Mouse (Mus musculus) granulocyte monocyte progenitor cell, adult 5-6 weeks (primary cell): ENCODE measurements around the gene Vmn1r221. TPM values are rescaled to one million over a fixed set of nuclear protein-coding genes. Genes with fewer than 3 reads are reported as not detected.
"Not testable (repeated sequence)": the region's sequence is repeated elsewhere in the genome, so short reads cannot be mapped to it uniquely, and the experiment has no call there.

ENCODE experiments used
- ATAC-seq: replicated peaks from 2 replicates; pipeline ENCODE4 v1.8.0; 2016; ENCODE audit warnings: mild to moderate bottlenecking, moderate TSS enrichment, inconsistent platforms; ENCODE audit not compliant: poor library complexity, severe bottlenecking
- total RNA-seq, 2 experiments: library from RNA; stranded (forward) in 1 of 2; stranded (reverse) in 1 of 2; fragments of 200-712, 200-1000 nt in 1 of 2; fragments of >200 nt in 1 of 2; fragmentation: Nextera tagmentation in 1 of 2; gene quantifications; 2 replicates each; pipeline ENCODE4 v1.2.3; 2014 to 2017

The Vmn1r221 gene
- not detected in 2 replicates for total RNA-seq (2014; fragmentation: Nextera tagmentation)
- total RNA-seq (2017): not detected in 2 replicates

DNA sequence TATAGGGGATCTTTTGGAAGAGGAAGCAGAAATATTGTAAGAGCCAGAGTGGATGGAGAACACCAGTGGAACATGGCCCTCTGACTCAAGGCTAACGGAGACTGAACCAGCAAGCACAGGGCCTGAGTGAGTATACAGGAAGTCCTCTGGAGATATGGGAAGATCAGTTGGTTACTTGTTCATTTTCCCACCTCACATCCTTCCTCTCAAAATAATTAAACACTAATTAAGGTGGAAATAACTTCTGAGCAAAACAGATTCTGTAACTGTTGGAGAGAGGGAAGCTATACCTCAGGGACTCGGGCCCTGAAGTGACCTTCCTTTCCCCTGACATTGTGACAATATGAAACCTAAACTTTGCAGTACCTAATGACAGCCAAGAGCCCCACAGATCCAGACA is at the start of gene Vmn1r221:
Gene Vmn1r221, plus strand, starts transcription at position 301 of the 400 bp plus-strand sequence.
- ATAC-seq: not testable (repeated sequence)

DNA sequence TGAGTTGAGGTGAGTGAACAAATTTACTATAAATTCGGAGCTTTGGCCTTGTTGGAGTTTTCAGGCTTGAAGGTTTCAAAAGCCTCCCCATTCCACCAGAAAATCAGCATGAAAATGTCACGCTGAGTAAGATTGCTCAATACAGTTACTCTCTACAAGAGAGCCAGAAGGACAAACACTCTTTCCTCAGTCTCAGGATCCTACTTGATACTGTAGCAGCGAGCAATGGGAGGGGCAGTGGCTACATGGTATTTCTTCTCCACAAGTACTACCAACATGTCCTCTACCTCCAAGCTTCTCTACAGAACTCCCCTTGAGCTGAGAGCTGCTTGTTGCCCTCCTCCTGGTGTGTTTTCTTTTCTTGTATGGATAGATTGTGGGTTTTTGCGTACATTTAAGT is 47.5 kb upstream of the Vmn1r221 start:
- not testable (repeated sequence) for ATAC-seq

DNA sequence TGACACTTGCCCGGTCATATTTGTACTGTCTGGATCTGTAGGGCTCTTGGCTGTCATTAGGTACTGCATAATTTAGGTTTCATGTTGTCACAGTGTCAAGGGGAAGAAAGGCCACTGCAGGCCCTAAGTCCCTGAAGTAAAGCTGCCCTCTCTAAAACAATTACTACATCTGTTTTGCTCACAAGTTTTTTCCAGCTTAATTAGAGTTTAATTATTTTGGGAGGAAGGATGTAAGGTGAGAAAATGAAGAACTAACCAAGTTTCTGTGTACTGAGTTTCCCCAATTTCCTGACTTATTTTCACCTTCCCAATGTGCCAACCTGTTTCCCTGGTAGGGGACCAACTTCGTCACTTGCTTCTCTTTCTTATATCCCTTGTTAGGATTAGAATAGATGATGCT is 26.1 kb upstream of the Vmn1r221 start, which contains the start of gene Vmn1r220:
Gene Vmn1r220, minus strand, starts transcription at position 101 of the 400 bp plus-strand sequence.
- no peak for ATAC-seq

DNA sequence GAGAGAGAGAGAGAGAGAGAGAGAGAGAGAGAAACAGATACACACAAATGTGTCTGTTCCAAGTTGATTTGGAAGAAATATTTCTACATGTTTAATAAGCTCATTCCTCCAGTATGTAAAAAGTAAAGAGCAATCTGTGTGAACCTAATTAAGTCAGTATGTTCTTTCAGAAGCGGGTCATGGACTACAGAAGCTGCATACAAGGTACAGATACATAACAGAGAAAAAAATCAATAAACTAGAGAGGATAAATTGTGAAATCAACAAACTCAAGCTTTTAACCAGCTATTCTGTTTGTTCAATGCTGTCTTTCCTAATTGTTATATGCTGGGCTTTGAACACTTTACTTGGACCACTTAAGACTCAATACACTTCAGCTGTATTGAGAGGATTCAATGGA is 10.0 kb upstream of the Vmn1r221 start:
- ATAC-seq: not testable (repeated sequence)

DNA sequence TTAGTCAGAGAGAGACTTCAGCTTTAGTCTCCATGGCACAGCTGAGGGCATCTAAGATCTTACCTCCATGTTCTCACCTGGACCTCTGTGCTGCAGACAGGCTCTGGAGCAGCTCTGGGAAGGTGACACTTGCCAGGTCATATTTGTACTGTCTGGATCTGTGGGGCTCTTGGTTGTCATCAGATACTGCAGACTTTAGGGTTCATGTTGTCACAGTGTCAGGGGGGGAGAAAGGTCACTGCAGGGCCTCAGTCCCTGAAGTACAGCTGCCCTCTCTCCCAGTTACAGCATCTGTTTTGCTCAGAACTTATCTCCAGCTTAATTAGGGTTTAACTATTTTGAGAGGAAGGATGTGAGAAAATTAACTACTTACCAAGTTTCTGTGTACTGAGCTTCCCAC is 21.9 kb downstream of the Vmn1r221 start, which contains the start of gene Vmn1r222:
Gene Vmn1r222, minus strand, starts transcription at position 101 of the 400 bp plus-strand sequence.
- ATAC-seq: not testable (repeated sequence)

DNA sequence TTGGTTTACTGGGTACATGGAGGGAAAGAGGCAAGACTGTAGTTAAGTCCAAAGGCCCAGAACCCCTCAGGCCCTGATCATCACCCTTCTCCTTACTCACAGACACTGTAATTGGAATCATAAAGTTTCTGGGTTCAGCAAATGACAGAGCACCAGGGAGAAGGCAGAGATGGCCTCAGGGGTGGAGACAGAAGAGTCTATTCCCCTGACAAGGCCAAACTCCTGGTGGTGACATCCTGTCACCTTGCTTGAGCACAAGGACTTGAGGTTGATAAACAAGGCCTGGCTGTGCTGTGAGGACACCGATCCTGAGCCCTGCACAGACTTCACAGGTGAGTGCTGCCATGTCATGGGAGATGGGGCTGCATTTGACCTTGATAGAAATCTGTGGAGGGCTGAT is 32.9 kb downstream of the Vmn1r221 start, which contains the start of gene Vmn1r223:
Gene Vmn1r223, plus strand, starts transcription at position 301 of the 400 bp plus-strand sequence.
- not testable (repeated sequence) for ATAC-seq

DNA sequence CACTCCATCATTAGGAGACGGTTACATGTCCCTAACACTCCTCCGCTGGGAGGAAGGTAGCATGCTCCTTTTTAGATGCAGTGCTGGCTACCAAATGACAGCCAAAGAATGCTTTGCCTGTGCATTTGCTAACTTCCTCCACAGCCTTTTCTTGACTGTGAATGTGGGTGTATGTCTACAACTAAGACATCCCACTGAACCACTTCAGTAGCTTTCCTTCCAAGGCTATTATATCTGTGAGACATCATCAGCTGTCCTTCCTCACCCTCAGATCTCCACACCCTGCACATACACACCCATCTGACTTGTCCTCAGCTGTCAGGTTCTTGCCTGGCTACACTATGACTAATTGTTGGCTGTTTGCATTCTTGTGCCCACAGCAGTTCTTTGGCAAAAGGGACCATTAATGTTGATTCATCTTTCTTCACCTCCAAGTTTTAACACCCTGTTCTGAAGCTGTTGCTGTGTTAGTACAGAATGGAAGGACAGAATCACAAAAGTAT is 44.7 kb downstream of the Vmn1r221 start:
- no peak for ATAC-seq

DNA sequence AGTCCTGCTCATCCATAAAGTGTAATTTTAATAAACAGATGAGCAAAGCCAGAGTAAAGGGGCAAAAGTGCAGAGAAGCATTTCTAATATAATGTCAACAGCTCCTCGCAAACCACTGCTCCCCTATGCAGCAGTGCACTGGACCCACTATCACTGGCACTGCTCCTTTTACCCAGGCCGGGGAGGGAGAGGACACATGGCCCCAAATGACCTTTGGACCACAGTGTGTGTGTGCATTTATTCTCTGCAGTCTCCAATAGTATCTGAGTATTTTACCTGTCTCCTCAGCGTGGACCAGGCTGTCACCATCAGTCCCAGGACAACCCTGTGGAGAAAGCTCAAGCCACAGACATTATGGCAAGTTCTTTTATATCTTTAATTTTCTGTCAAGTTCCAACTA is 54.7 kb downstream of the Vmn1r221 start:
- not testable (repeated sequence) for ATAC-seq

DNA sequence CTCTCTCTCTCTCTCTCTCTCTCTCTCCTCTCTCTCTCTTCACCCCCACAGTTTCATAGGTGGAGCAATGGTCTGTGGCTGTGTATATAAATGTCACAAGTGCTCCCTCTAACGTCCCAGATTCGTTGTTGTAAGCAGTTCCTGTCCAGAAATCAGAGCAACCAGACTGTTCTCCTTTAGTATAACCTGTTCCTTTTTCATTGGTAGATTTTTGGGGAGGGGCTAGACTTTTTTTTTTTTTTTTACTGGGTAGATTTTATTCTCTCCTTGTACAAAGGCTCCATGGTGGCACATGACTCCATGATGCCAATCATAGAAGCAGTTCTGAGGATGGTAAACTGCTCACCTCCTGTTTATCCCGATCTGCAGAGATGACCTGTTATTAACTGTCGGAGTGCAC is 55.2 kb downstream of the Vmn1r221 start:
- not testable (repeated sequence) for ATAC-seq

DNA sequence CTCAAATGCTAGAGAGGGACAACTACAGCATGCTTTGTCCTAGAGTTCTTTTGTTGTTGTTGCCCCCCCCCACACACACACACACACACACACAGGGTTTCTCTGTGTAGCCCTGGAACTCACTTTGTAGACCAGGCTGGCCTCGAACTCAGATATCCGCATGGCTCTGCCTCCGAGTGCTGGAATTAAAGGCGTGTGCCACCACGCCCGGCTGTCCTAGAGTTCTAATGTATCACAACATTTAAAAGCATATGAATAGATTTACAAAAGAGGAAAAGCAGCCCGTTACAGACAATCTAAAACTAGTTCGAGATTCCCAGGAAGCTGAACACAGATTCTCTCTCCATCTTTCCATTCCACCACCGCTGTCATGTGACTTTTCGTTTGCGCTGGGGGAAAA is 55.8 kb downstream of the Vmn1r221 start:
- ATAC-seq: no peak

DNA sequence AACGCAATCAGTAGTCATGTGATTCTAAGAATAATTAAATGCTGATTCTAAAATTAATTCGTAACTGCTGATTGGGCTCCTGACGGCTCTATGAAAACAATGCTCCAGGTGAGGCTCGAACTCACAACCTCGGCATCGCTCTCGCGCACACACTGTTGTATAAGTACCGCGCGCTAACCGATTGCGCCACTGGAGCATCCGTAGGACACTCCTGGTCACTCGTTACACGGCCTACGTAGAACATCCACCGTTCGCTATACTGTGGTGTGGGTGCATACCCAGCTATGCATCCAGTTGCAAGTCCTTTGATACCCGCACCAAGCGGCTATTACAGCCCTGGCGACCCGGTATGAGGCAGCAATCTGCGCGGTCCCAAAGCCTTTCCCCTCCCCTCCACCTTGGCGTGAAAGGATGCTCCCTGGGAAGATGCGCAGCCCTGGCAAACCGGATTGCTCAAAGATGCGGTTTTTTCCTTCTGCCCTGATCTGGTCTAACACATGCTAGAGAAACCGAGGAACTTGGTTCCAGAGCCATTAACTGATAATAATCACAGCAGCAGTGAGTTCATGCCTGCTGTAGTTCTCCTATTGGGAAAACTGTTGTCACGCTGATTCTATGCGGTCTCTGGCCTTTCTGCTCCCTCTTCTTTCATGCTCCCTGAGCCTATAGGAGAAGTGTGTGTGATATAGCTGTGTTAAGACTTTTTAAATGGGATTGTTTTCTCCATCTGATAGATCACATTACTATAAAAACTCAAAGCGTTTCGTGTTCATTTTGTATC is 56.6 kb downstream of the Vmn1r221 start:
- no peak for ATAC-seq

Other genes with a start within 250 kb of the Vmn1r221 start
- gene Vmn1r213, start 206.5 kb upstream of the Vmn1r221 start, total RNA-seq (2014; fragmentation: Nextera tagmentation): not detected in 2 replicates
- not detected in 2 replicates for gene Vmn1r213, start 206.5 kb upstream of the Vmn1r221 start, total RNA-seq (2017)
- not detected in 2 replicates for gene Vmn1r214, start 183.7 kb upstream of the Vmn1r221 start, total RNA-seq (2014; fragmentation: Nextera tagmentation)
- not detected in 2 replicates for gene Vmn1r214, start 183.7 kb upstream of the Vmn1r221 start, total RNA-seq (2017)
- gene Vmn1r215, start 146.1 kb upstream of the Vmn1r221 start, total RNA-seq (2014; fragmentation: Nextera tagmentation): not detected in 2 replicates
- gene Vmn1r215, start 146.1 kb upstream of the Vmn1r221 start, total RNA-seq (2017): not detected in 2 replicates
- not detected in 2 replicates for gene Vmn1r217, start 95.9 kb upstream of the Vmn1r221 start, total RNA-seq (2014; fragmentation: Nextera tagmentation)
- gene Vmn1r217, start 95.9 kb upstream of the Vmn1r221 start, total RNA-seq (2017): not detected in 2 replicates
- gene Vmn1r218, start 81.0 kb upstream of the Vmn1r221 start, total RNA-seq (2014; fragmentation: Nextera tagmentation): not detected in 2 replicates
- gene Vmn1r218, start 81.0 kb upstream of the Vmn1r221 start, total RNA-seq (2017): not detected in 2 replicates
- gene Vmn1r219, start 54.8 kb upstream of the Vmn1r221 start, total RNA-seq (2014; fragmentation: Nextera tagmentation): not detected in 2 replicates
- gene Vmn1r219, start 54.8 kb upstream of the Vmn1r221 start, total RNA-seq (2017): not detected in 2 replicates
- not detected in 2 replicates for gene Vmn1r220, start 26.2 kb upstream of the Vmn1r221 start, total RNA-seq (2014; fragmentation: Nextera tagmentation)
- not detected in 2 replicates for gene Vmn1r220, start 26.2 kb upstream of the Vmn1r221 start, total RNA-seq (2017)
- gene Vmn1r222, start 21.8 kb downstream of the Vmn1r221 start, total RNA-seq (2014; fragmentation: Nextera tagmentation): not detected in 2 replicates
- gene Vmn1r222, start 21.8 kb downstream of the Vmn1r221 start, total RNA-seq (2017): not detected in 2 replicates
- gene Vmn1r223, start 33.0 kb downstream of the Vmn1r221 start, total RNA-seq (2014; fragmentation: Nextera tagmentation): not detected in 2 replicates
- gene Vmn1r223, start 33.0 kb downstream of the Vmn1r221 start, total RNA-seq (2017): not detected in 2 replicates
- gene Zfp322a, start 155.1 kb downstream of the Vmn1r221 start, total RNA-seq (2014; fragmentation: Nextera tagmentation): 21.8 and 34.5 TPM in 2 replicates
- gene Zfp322a, start 155.1 kb downstream of the Vmn1r221 start, total RNA-seq (2017): 43.7 and 71.1 TPM in 2 replicates
- gene Abt1, start 209.7 kb downstream of the Vmn1r221 start, total RNA-seq (2014; fragmentation: Nextera tagmentation): 2.9 and 5.7 TPM in 2 replicates
- 11.0 and 13.7 TPM in 2 replicates for gene Abt1, start 209.7 kb downstream of the Vmn1r221 start, total RNA-seq (2017)